Comparison of ENCODE assay signal across 14 mouse cellular contexts in the genomic region with DNA sequence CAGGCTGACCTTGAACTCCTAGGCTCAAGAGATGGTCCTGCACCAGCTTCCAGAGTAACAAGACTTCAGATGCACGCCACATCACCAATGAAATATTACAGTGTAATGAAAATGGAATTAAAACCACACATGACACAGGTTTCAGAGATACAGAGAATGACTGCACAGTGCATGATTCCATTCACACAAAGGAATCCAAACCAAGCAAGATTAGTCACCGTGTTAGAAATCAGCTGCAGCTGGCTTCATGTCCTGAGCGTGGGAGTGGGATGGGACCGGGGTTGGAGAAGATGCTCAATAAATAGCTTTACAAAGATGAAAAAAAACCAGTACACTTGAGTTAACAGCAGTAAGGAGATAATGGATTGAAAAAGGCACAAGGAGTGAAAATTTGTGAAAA.
"Had no signal": no experiment of that assay in that cellular context is flagged by ENCODE, and none has a peak within 500 bp of the region (broad histone marks: within the 10 kb centered on the region; RNA-seq: fewer than 3 reads in every experiment).

No protein-coding gene starts in this region.

- H3K27ac ChIP-seq: kidney, embryonic 15.5 days; limb, embryonic 10.5 days; liver, embryonic 15.5 days; midbrain, embryonic 10.5 days; neural tube, embryonic 15.5 days had no signal

- ATAC-seq: intestine, embryonic 16.5 days had no signal

- H3K27me3 ChIP-seq: kidney, embryonic 15.5 days; liver, embryonic 15.5 days; neural tube, embryonic 15.5 days had no signal

- H3K4me2 ChIP-seq: kidney, embryonic 15.5 days; liver, embryonic 11.5 days; liver, embryonic 15.5 days; neural tube, embryonic 15.5 days had no signal

- H3K9me3 ChIP-seq: kidney, embryonic 15.5 days; limb, embryonic 10.5 days; liver, embryonic 15.5 days; midbrain, embryonic 10.5 days; neural tube, embryonic 15.5 days had no signal

- DNase-seq: kidney, adult 2 months; kidney, postnatal 25 days; lung, adult 2 months; lung, postnatal 10 days; lung, postnatal 4 days; midbrain, embryonic 14.5 days had no signal

- H3K4me3 ChIP-seq: kidney, embryonic 15.5 days; limb, embryonic 10.5 days; liver, embryonic 15.5 days; midbrain, embryonic 10.5 days; myocyte; neural tube, embryonic 15.5 days had no signal

- H3K9ac ChIP-seq: kidney, embryonic 15.5 days; liver, embryonic 15.5 days; neural tube, embryonic 15.5 days had no signal
